Mouse (Mus musculus) thymus, adult 2 months (tissue): ENCODE results near the gene Olfr698. TPM values are rescaled to one million over a fixed set of nuclear protein-coding genes. Genes with fewer than 3 reads are reported as not detected.
"Not testable (repeated sequence)": the region's sequence is repeated elsewhere in the genome, so short reads cannot be mapped to it uniquely, and the experiment has no call there.

ENCODE experiments used
- DNase-seq: peaks from one replicate; pipeline ENCODE4 v3.0.0; 2021
- H3K27ac ChIP-seq: fragments of 200-500 bp; 2 replicates; pipeline ENCODE4 v1.5.1; 2012; ENCODE audit warnings: low read length, control low read depth; ENCODE audit not compliant: control insufficient read depth, insufficient read depth
- H3K27me3 ChIP-seq: fragments of 200-500 bp; 2 replicates; pipeline ENCODE4 v1.6.1; 2012; ENCODE audit warnings: mild to moderate bottlenecking, low read length, moderate library complexity, mixed read lengths; ENCODE audit not compliant: control insufficient read depth, insufficient read depth
- H3K36me3 ChIP-seq: fragments of 200-500 bp; 2 replicates; pipeline ENCODE4 v1.6.1; 2012; ENCODE audit warnings: mild to moderate bottlenecking, low read length, moderate library complexity; ENCODE audit not compliant: control insufficient read depth, insufficient read depth
- H3K4me1 ChIP-seq: fragments of 200-500 bp; replicated peaks from 2 replicates; pipeline ENCODE4 v1.6.1; 2012; ENCODE audit warnings: low read length; ENCODE audit not compliant: control insufficient read depth, insufficient read depth
- H3K4me3 ChIP-seq: fragments of 200-500 bp; 2 replicates; pipeline ENCODE4 v1.5.1; 2012; ENCODE audit warnings: mild to moderate bottlenecking, low read length, control low read depth, moderate library complexity; ENCODE audit not compliant: control insufficient read depth, insufficient read depth
- CTCF ChIP-seq: fragments of 200-500 bp; IDR thresholded peaks from 2 replicates; pipeline ENCODE4 v1.5.1; 2012; ENCODE audit warnings: mild to moderate bottlenecking, control low read depth, low read length, moderate library complexity, borderline replicate concordance; ENCODE audit not compliant: control insufficient read depth, poor library complexity, insufficient read depth; ENCODE audit errors: extremely low read depth
- POLR2A ChIP-seq: fragments of 200-500 bp; IDR thresholded peaks from 2 replicates; pipeline ENCODE4 v1.6.1; 2012; ENCODE audit warnings: mild to moderate bottlenecking, low read length, control low read depth, moderate library complexity; ENCODE audit not compliant: control insufficient read depth, poor library complexity, insufficient read depth; ENCODE audit errors: extremely low read depth
- WGBS: fragments of 180-500 bp; shearing (Covaris S2); methylation state at CpG from one replicate; pipeline ENCODE4 v1.1.7; 2018; 5-methylcytosine and 5-hydroxymethylcytosine counted together
- polyA plus RNA-seq: library from polyadenylated mRNA; depleted of rRNA; stranded (reverse); fragments of >200 nt; gene quantifications from 2 replicates; pipeline ENCODE4 v1.2.3, GENCODE M21; 2012; rRNA removed

Olfr698 gene
- not detected in 2 replicates for polyA plus RNA-seq

DNA sequence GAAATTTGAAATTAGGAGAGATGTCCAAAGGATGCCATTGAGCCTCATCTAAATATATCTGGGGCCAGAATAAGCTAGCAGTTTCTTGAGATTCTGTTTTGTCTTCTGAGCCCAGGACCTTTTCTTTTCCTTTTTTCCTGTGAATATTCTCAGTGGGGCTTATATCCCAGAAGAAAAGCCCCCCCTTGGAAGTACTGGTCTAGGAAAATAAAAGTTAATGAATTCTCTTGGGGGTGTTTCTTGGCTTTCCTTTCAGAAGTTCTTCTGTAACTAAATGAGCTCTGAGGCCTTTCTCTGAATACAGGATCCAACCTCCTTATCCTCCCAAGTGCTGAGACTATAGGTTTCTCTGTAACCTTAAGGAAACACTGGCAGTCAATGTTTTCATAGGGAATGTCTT is at the start of gene Olfr698:
Olfr698 (minus strand) TSS at position 101 of the 400 bp plus-strand sequence.
- TF ChIP-seq CTCF (no peak), POLR2A (no peak)
- no peaks in the 10 kb centered on the region for H3K4me1 ChIP-seq
- no peaks in the 10 kb centered on the region for H3K36me3 ChIP-seq
- no peak for DNase-seq
- no peak within 1 kb of the TSS for H3K27ac ChIP-seq
- no peak within 1 kb of the TSS for H3K4me3 ChIP-seq
- H3K27me3 ChIP-seq = no peaks in the 10 kb centered on the region

DNA sequence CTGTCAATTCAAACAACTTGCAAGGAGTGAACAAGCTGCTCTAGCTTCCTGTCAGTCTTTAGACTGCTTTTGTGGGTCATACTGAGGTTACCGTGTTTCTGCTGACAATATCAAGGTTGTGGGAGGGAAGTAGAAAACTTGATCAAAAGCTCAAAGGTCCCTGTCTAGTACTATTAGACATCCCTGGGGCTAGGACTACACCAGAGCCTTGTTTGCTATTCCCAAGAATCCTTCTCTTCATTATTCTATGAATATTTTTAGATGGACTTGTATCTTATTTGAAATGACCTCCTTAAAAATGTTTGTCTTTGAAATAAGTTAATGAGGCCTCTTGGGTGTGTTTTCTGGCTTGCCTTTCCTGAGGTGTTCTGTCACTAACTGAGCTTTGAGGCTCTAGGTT is 37.9 kb upstream of the Olfr698 start, which contains the start of gene Olfr699:
Olfr699 (minus strand) TSS at position 101 of the 400 bp plus-strand sequence.
- Histone ChIP-seq H3K4me1 (no peaks in the 10 kb centered on the region), H3K4me3 (no peak within 1 kb of the TSS), H3K27ac (no peak within 1 kb of the TSS), H3K36me3 (no peaks in the 10 kb centered on the region), H3K27me3 (no peaks in the 10 kb centered on the region)
- DNase-seq = no peak
- WGBS = 2% methylated on average over 1 of the region's 1 CpGs
- no peak for TF ChIP-seq POLR2A
- no peak for TF ChIP-seq CTCF

DNA sequence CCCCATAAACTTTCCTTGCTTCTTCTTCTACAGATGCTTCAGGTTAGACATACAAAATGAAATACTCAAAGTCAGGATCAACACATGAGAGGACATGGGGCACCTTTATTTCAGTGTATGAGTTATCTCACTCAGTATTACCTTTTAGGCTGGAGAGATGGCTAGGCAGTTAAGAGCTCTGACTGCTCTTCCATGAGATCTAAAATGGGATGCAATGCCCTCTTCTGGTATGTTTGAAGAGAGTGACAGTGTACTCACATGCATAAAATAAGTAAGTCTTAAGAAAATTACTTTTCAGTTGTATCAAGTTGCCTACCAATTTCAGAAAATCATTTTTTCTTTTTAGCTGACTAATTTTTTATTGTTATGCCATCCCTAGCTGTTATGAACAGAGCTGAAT is 33.1 kb upstream of the Olfr698 start:
- H3K36me3 ChIP-seq = no peaks in the 10 kb centered on the region
- no peak for DNase-seq
- TF ChIP-seq POLR2A = no peak
- TF ChIP-seq CTCF = no peak
- no peak overlapping the region for H3K27ac ChIP-seq
- no peaks in the 10 kb centered on the region for H3K4me1 ChIP-seq
- H3K4me3 ChIP-seq = no peak overlapping the region
- no peaks in the 10 kb centered on the region for H3K27me3 ChIP-seq

DNA sequence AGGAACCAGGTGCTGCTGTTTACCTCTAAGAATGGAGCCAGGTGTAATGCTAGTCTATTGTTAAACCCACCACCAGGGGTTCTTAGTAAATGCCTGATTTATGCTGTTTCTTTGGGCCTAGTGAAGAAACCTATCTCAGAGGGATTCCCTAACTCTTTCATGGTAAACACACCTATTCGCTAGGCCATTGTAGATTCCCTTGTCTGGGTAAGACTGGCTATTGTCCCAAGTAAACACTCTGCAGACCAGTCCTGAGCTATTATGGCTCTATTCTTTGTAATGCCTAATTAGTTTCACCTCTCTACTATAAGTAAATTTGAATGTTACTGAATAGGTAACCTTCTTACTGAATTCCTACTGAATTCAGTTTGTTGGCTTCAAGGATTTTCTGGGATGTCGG is 5.8 kb upstream of the Olfr698 start:
- not testable (repeated sequence) for H3K4me3 ChIP-seq, H3K27me3 ChIP-seq, H3K36me3 ChIP-seq, H3K27ac ChIP-seq, DNase-seq, H3K4me1 ChIP-seq
- 100% methylated on average over 2 of the region's 2 CpGs for WGBS

DNA sequence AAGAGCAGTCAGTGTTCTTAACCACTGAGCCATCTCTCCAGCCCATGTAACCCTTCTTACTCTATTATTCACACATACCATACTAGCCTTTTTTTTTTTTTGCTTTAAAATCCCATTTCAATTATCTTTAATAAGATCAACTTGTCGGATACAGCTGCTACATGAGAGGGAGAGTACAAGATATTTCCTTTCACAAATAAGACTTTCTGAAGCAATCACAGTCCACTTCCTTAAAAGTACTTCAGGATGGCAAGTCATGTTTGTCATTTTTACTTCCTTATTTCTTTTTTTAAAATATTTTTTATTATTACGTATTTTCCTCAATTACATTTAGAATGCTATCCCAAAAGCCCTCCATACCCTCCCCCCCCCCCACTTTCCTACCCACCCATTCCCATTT is 3.6 kb upstream of the Olfr698 start:
- no peaks in the 10 kb centered on the region for H3K4me1 ChIP-seq
- no peak overlapping the region for H3K4me3 ChIP-seq
- TF ChIP-seq CTCF (no peak), POLR2A (no peak)
- no peak for DNase-seq
- WGBS = 85% methylated on average over 2 of the region's 2 CpGs
- no peak overlapping the region for H3K27ac ChIP-seq
- H3K36me3 ChIP-seq = no peaks in the 10 kb centered on the region
- H3K27me3 ChIP-seq = no peaks in the 10 kb centered on the region

DNA sequence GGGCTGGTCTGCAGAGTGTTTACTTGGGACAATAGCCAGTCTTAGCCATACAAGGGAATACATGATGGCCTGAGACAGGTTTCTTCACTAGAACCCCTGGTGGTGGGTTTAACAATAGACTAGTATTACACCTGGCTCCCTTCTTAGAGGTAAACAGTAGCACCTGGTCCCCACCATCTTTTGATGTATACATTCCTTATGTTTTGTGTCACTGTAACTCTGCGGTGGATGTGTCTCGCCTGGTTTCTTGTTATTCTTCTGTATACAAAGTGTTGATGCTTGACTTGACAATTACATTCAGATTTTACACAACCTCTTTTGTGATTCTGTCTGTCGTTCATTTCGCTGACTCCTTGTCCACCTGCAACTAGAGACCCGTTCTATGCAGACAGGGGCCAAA is 9.4 kb downstream of the Olfr698 start:
- H3K27ac ChIP-seq = no peak overlapping the region
- WGBS = 93% methylated on average over 5 of the region's 5 CpGs
- TF ChIP-seq POLR2A = no peak
- TF ChIP-seq CTCF = no peak
- H3K36me3 ChIP-seq = no peaks in the 10 kb centered on the region
- DNase-seq = no peak
- no peaks in the 10 kb centered on the region for H3K4me1 ChIP-seq
- no peaks in the 10 kb centered on the region for H3K27me3 ChIP-seq
- H3K4me3 ChIP-seq = no peak overlapping the region

DNA sequence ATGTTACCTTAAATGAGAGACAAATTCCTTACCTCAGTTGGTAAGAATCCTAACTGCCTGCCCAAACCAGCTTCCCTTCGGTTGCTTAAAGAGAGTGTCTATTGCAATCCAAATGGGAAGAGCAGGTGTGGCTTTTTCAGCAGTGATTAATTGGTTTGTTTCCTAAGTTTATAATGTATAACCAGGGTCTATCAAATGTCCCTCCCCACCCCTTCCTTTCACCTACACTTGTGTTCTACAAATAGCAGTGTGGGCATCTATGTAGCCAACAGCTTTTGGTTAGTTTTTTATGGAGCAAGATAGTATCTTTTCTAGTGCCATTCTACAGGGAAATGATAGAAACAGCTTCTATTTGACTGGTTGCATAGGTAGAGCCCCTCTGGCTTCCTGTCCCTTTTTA is 12.9 kb downstream of the Olfr698 start, which contains the start of gene Olfr697:
Olfr697 (minus strand) TSS at position 101 of the 400 bp plus-strand sequence.
- DNase-seq = no peak
- 98% methylated on average over 1 of the region's 1 CpGs for WGBS
- H3K27ac ChIP-seq = no peak within 1 kb of the TSS
- no peak within 1 kb of the TSS for H3K4me3 ChIP-seq
- H3K27me3 ChIP-seq = no peaks in the 10 kb centered on the region
- H3K4me1 ChIP-seq = no peaks in the 10 kb centered on the region
- no peak for TF ChIP-seq CTCF
- no peak for TF ChIP-seq POLR2A
- no peaks in the 10 kb centered on the region for H3K36me3 ChIP-seq

DNA sequence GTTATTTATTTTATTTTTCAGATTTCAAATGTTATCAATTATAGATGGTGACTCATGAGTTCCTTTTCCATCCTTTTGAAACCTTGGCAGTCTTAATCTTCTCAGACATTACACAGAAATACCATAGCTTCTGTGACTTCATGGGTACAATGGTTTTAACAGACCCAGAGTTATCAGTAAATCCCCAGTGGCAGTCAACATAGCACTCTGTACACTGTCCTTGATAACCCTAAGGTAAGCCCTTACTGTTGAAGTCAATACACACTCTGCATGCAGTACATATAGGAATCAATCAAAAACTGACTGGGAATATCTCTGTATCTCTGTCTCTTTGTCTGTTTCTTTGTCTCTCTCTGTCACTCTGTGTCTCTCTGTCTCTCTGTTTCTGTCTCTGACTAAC is 18.2 kb downstream of the Olfr698 start:
- DNase-seq = no peak
- Histone ChIP-seq H3K4me1 (no peaks in the 10 kb centered on the region), H3K27ac (no peak overlapping the region), H3K4me3 (no peak overlapping the region), H3K27me3 (no peaks in the 10 kb centered on the region), H3K36me3 (no peaks in the 10 kb centered on the region)
- TF ChIP-seq POLR2A (no peak), CTCF (no peak)
